Mouse (Mus musculus) adrenal gland, postnatal 36 days (tissue): ENCODE results near the gene Olfr3. TPM values are rescaled to one million over a fixed set of nuclear protein-coding genes. Genes with fewer than 3 reads are reported as not detected.

ENCODE experiments used
- DNase-seq, 2 experiments: peaks; one replicate each; pipeline ENCODE4 v3.0.0; 2021; ENCODE audit warnings: mixed read lengths in 1 of 2
- long read RNA-seq, 2 experiments: library from polyadenylated mRNA; stranded (forward); transcript quantifications; one replicate each; pipeline ENCODE4 v2.0.0; 2021; ENCODE audit warnings: borderline sequencing depth in 2 of 2
- total RNA-seq, 2 experiments: library from RNA; stranded (reverse); gene quantifications; 2 replicates each; pipeline ENCODE4 v1.2.3; 2021

The Olfr3 gene
- total RNA-seq, result not detected
- long read RNA-seq, experiment 1, result 0 reads
- long read RNA-seq, experiment 2, result 0 reads

DNA sequence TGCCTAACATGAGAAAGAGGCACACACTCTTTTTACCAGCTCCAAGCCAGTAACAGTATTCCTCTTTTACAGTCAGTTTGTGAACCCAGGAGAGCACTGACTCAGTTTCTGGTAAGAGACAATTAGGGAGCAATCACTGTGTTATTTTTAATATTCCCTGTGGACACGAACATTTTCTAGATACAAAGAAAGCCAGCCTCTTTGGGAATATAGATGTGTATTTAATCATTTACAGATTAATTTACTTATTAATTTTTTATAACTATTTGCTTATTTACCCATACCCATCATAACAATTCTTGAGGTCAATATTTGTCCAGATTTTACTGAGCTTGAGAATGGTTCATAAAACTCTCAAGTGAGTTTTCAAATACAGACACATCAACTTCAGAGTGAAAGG is at the start of gene Olfr3:
TSS of gene Olfr3 (minus strand) at position 101 of the 400 bp plus-strand sequence.
- DNase-seq, result no peak

DNA sequence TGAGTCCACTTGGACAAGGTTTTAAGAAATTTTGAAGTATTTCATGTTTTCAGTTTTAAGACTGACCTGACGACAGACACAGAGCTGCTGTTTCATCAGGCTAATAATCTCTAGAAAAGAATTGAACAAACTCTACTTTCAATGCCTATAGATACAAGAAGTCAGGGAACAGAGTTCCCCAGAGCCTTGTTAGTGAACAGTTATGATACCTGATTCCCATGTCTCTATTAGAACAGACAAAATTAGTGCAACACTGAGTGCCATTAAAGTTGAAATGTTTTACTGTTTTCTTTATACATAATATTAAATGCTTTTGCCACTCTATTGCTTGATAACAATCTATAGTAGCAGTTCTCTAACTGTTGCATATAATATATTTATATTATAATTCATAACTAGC is 45.7 kb upstream of the Olfr3 start, which contains the start of gene Olfr351:
TSS of gene Olfr351 (minus strand) at position 101 of the 400 bp plus-strand sequence.
- no peak for DNase-seq

DNA sequence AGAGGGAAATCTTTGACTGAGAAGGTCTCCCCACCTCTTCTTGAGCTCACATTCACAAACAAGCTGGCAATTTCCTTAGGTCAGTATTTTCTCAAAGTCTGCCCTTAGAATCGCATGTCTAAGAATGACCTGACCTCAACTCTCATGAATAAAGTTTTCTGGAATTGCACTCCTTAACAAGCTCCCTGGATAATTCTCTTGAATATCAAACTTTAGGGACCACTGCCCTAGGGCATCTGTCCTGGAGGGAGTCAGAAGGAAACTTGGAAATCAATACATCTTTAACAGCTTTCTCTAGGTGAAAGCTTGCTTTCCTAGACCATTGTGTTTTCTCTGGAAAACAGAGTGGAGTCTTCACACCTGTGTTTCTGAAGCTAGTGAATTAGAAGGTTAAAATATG is 29.2 kb upstream of the Olfr3 start, which contains the start of gene Olfr350:
TSS of gene Olfr350 (plus strand) at position 301 of the 400 bp plus-strand sequence.
- DNase-seq, result no peak

DNA sequence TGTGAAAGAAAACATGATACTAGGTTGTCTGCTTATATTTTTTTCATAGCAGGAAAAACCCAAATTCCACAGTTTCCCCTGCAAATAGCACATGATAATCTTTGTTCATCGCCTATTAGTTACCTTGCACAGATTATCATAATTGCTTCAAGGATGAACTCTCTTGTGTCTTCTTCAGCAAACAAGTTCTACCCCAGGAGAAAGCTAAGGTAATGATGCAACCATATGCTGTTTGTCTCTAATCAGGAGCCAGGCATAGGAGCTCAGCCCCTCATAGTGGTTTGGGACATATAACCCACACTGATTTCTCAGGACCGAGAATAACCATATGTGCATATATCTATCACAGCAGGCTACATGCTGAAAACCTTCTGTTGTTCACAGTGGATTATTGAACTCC is 26.6 kb downstream of the Olfr3 start, which contains the start of gene Olfr50:
TSS of gene Olfr50 (plus strand) at position 301 of the 400 bp plus-strand sequence.
- DNase-seq, result no peak

DNA sequence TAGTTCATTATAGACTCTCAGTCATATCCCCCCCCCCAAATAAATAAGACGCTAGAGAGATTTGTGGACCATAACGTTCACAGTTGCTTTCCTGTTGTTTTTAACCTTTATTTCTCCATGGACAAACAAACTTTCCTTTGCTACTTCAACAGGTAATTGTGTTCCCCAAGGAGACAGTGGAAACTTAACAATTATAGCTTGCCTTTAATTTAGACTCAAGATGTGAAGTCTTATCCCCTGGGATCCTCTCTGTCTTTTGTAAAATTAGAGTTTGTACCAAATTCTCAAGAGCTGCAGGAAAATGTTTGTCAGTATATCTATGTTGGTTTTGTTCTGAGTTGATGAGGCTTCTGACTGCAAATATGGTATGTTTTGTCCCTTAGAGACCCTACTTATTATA is 32.9 kb downstream of the Olfr3 start, which contains the start of gene Olfr348:
TSS of gene Olfr348 (plus strand) at position 301 of the 400 bp plus-strand sequence.
- DNase-seq, result no peak

Other genes with a start within 250 kb of the Olfr3 start
- not detected for gene Olfr345, start 177.0 kb downstream of the Olfr3 start, total RNA-seq
- gene Olfr346, start 131.2 kb downstream of the Olfr3 start, total RNA-seq, result not detected
- gene Olfr347, start 85.1 kb downstream of the Olfr3 start, total RNA-seq, result not detected
- not detected for gene Olfr348, start 32.8 kb downstream of the Olfr3 start, total RNA-seq
- not detected for gene Olfr50, start 26.5 kb downstream of the Olfr3 start, total RNA-seq
- not detected for gene Olfr350, start 29.3 kb upstream of the Olfr3 start, total RNA-seq
- not detected for gene Olfr351, start 45.6 kb upstream of the Olfr3 start, total RNA-seq
- not detected for gene Olfr352, start 51.4 kb upstream of the Olfr3 start, total RNA-seq
- gene Olfr353, start 75.9 kb upstream of the Olfr3 start, total RNA-seq, result not detected
- gene Olfr354, start 88.6 kb upstream of the Olfr3 start, total RNA-seq, result not detected
- gene Olfr355, start 111.9 kb upstream of the Olfr3 start, total RNA-seq, result not detected
- gene Olfr356, start 120.1 kb upstream of the Olfr3 start, total RNA-seq, result not detected
- gene Olfr357, start 176.8 kb upstream of the Olfr3 start, total RNA-seq, result not detected
- gene Olfr358, start 192.3 kb upstream of the Olfr3 start, total RNA-seq, result not detected
- not detected for gene Olfr360, start 248.7 kb upstream of the Olfr3 start, total RNA-seq